Comparison of ENCODE assay signal across 8 mouse cellular contexts in genomic region chr2:72614256-72614655, GRCm38 (mm10).
DNase-seq lines count a peak whose midpoint lies in the region; ATAC-seq lines count a peak whose summit lies in the region.
"Had no signal": no experiment of that assay in that cellular context is flagged by ENCODE, and none has a peak within 500 bp of the region (broad histone marks: within the 10 kb centered on the region; RNA-seq: fewer than 3 reads in every experiment).

No protein-coding gene starts in this region.

- WGBS in large intestine, adult 2 months = 50% methylated on average over 8 of the region's 8 CpGs

- DNase-seq in left cerebral cortex, adult 18-20 months (ENCODE audit: low spot score in 2 of 2) = peak; percentile 21 to 29
- DNase-seq in left cerebral cortex, adult 9 months (ENCODE audit: low spot score in 2 of 2) = no peak
- DNase-seq in adrenal gland, postnatal 4 days (ENCODE audit: low spot score in 2 of 2) = peak; percentile 21 to 52
- peak; percentile 2 for DNase-seq in large intestine, adult 2 months (ENCODE audit: low read depth, low spot score)
- peak; percentile 30 for DNase-seq in urinary bladder, adult 2 months (ENCODE audit: low spot score)
- DNase-seq in B cell, adult 2 months = no peak
- DNase-seq: liver, embryonic 13.5 days had no signal

- ATAC-seq in erythroid progenitor cell, adult 5-6 weeks (replicated peaks; ENCODE audit: low FRiP score, poor library complexity, severe bottlenecking) = no peak

Comparison
In these comparisons a context has a peak if more than half of its experiments do, and no peak if none do; other contexts are left out.
1. DNase-seq: peak in left cerebral cortex, adult 18-20 months (2 of 2), adrenal gland, postnatal 4 days (2 of 2), large intestine, adult 2 months (single experiment) and urinary bladder, adult 2 months (single experiment); none in left cerebral cortex, adult 9 months (0 of 2) and B cell, adult 2 months (0 of 2).